ENCODE assay signal across 7 mouse cellular contexts in the genomic region with DNA sequence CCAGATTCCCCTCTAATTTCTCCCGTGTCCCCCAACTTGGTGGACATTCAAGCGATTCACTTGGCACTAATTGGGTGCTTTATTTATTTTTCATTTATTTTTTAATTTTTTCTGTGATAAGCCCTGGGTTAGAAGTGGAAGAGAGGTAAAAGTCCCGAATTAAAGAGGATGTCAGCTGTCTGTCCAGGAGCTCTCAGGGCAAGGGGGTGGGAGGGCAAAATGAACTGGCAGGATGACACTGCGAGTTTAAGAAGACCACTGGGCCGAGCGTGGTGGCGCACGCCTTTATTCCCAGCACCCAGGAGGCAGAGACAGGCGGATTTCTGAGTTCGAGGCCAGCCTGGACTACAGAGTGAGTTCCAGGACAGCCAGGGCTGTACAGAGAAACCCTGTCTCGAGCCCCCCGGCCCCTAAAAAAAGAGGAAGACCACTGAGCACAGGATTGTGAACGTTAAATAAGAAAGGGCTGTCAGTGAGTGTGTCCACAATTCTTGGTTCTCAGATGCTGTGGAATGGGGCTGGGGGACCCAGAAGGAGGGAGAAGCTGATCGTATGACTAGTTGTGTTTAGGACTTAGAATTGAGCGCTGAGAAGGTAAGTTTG. TPM values are rescaled to one million over a fixed set of nuclear protein-coding genes. Genes with fewer than 3 reads are reported as not detected.
DNase-seq lines count a peak whose midpoint lies in the region; ATAC-seq and TF ChIP-seq lines count a peak whose summit lies in the region.

No protein-coding gene starts in this region.

- H3K36me3 ChIP-seq in lung, embryonic 14.5 days (ENCODE audit: insufficient read depth) = no peaks in the 10 kb centered on the region
- no peaks in the 10 kb centered on the region; the same call in 1 of the 2 replicates for H3K36me3 ChIP-seq in intestine, postnatal 0 days (ENCODE audit: control insufficient read depth, insufficient read depth)

- peaks cover 12% of the 10 kb centered on the region for H3K4me1 ChIP-seq in lung, embryonic 14.5 days (ENCODE audit: insufficient read depth)
- H3K4me1 ChIP-seq in embryonic fibroblast, embryonic 13.5 days (ENCODE audit: control insufficient read depth, insufficient read depth, low read length) = no peaks in the 10 kb centered on the region
- H3K4me1 ChIP-seq in intestine, postnatal 0 days (replicated peaks; ENCODE audit: control insufficient read depth, insufficient read depth, low read length) = peaks cover 5% of the 10 kb centered on the region
- peaks cover 21% of the 10 kb centered on the region for H3K4me1 ChIP-seq in olfactory bulb, adult 2 months (ENCODE audit: control insufficient read depth, insufficient read depth, low read length)

- H3K27ac ChIP-seq in lung, embryonic 14.5 days (ENCODE audit: low read depth) = peak overlapping the region; percentile 99
- peak overlapping the region; percentile 96 for H3K27ac ChIP-seq in embryonic fibroblast, embryonic 13.5 days (ENCODE audit: insufficient read depth, low read length)
- peak overlapping the region; percentile 98 for H3K27ac ChIP-seq in intestine, postnatal 0 days (ENCODE audit: low read depth, low read length)
- H3K27ac ChIP-seq in olfactory bulb, adult 2 months (ENCODE audit: insufficient read depth, low read depth, low read length) = peak overlapping the region; percentile 100

- no peak for DNase-seq in lung, embryonic 14.5 days
- DNase-seq in lung, postnatal 4 days = no peak
- DNase-seq in left cerebral cortex, postnatal 36 days (ENCODE audit: low spot score in 2 of 2) = no peak
- no peak for DNase-seq in thymus, postnatal 0 days (ENCODE audit: low spot score)

- no peak for TF ChIP-seq POLR2A in embryonic fibroblast, embryonic 13.5 days (IDR thresholded peaks at IDR 0.05; ENCODE audit: low read depth, low read length)
- TF ChIP-seq POLR2A in olfactory bulb, adult 2 months (IDR thresholded peaks at IDR 0.05; ENCODE audit: insufficient read depth, low read depth, low read length) = no peak

- intact Hi-C loops in left cerebral cortex, postnatal 36 days (cut with DNase I) = loop anchor here (5.0 kb wide), 1 partner anchor 55 kb away; no protein-coding TSS in a partner anchor

- ATAC-seq in lung, embryonic 14.5 days (ENCODE audit: insufficient read depth) = no peak
- ATAC-seq in intestine, postnatal 0 days = no peak

- H3K9me3 ChIP-seq in lung, embryonic 14.5 days (ENCODE audit: low read depth, low read length) = no peaks in the 10 kb centered on the region
- H3K9me3 ChIP-seq in intestine, postnatal 0 days (ENCODE audit: control insufficient read depth) = no peaks in the 10 kb centered on the region

- peak overlapping the region; percentile 53 for H3K4me3 ChIP-seq in lung, embryonic 14.5 days (ENCODE audit: low read depth, low read length)
- H3K4me3 ChIP-seq in embryonic fibroblast, embryonic 13.5 days (ENCODE audit: insufficient read depth, low read length) = peak overlapping the region; percentile 41; the same call in 1 of the 2 replicates
- H3K4me3 ChIP-seq in intestine, postnatal 0 days (ENCODE audit: low read depth, low read length) = peak overlapping the region; percentile 45
- peak overlapping the region; percentile 99 for H3K4me3 ChIP-seq in olfactory bulb, adult 2 months (ENCODE audit: insufficient read depth, low read depth, low read length)

- H3K4me2 ChIP-seq in lung, embryonic 14.5 days = peak overlapping the region; percentile 66
- peak overlapping the region; percentile 65 for H3K4me2 ChIP-seq in intestine, postnatal 0 days (replicated peaks; ENCODE audit: low read depth)

- 52% methylated on average over 15 of the region's 15 CpGs for WGBS in lung, embryonic 14.5 days
- WGBS in intestine, postnatal 0 days = 57% methylated on average over 15 of the region's 15 CpGs
- WGBS in olfactory bulb, adult 2 months = 45% methylated on average over 15 of the region's 15 CpGs

- H3K27me3 ChIP-seq in lung, embryonic 14.5 days (ENCODE audit: insufficient read depth, low read length) = no peaks in the 10 kb centered on the region
- no peaks in the 10 kb centered on the region for H3K27me3 ChIP-seq in intestine, postnatal 0 days (replicated peaks; ENCODE audit: control insufficient read depth, insufficient read depth, low read length)

- H3K9ac ChIP-seq in lung, embryonic 14.5 days = no peak overlapping the region
- H3K9ac ChIP-seq in intestine, postnatal 0 days (ENCODE audit: low read depth, low read length) = no peak overlapping the region; the same call in 1 of the 2 replicates

- TF ChIP-seq CTCF in lung, embryonic 14.5 days (IDR thresholded peaks at IDR 0.05; ENCODE audit: low read depth) = no peak
- TF ChIP-seq CTCF in embryonic fibroblast, embryonic 13.5 days (IDR thresholded peaks at IDR 0.05; ENCODE audit: borderline replicate concordance, insufficient read depth, low read length) = no peak
- no peak for TF ChIP-seq CTCF in intestine, postnatal 0 days (IDR thresholded peaks at IDR 0.05; ENCODE audit: low read depth)
- TF ChIP-seq CTCF in olfactory bulb, adult 2 months (IDR thresholded peaks at IDR 0.05; ENCODE audit: insufficient read depth, low read depth, low read length) = no peak

RNA-seq across cellular contexts. Expression of a gene that starts 3.8 kb away (rescaled TPM):
- 99.4 and 102 TPM in 2 replicates for polyA plus RNA-seq in lung, embryonic 14.5 days (2014; fragmentation: Nextera tagmentation; extraction: Ambion mirVana)
- polyA plus RNA-seq in embryonic fibroblast, embryonic 13.5 days (2011; ENCODE audit: insufficient read length, low read depth, missing spikeins) = 58.6 and 78.6 TPM in 2 replicates
- polyA plus RNA-seq in intestine, postnatal 0 days (2015; fragmentation: Nextera tagmentation; extraction: Ambion mirVana) = 48.9 and 52.4 TPM in 2 replicates
- polyA plus RNA-seq in olfactory bulb, adult 2 months (2012; ENCODE audit: insufficient read depth, insufficient read length, low replicate concordance, missing spikeins) = not detected in 2 replicates
- total RNA-seq in left cerebral cortex, postnatal 36 days (2021) = 10 to 100 TPM; 23.0 to 25.2 TPM
- 55.5 and 56.1 TPM in 2 replicates for polyA plus RNA-seq in thymus, postnatal 0 days (2015; fragmentation: Nextera tagmentation; extraction: Ambion mirVana)

RNA-seq across cellular contexts. Expression of a gene that starts 12.5 kb away (rescaled TPM):
- polyA plus RNA-seq in lung, embryonic 14.5 days (2014; fragmentation: Nextera tagmentation; extraction: Ambion mirVana) = 3.1 and 3.5 TPM in 2 replicates
- 1.1 TPM in 1 of 2 replicates, not detected in the other for polyA plus RNA-seq in embryonic fibroblast, embryonic 13.5 days (2011; ENCODE audit: insufficient read length, low read depth, missing spikeins)
- 3.8 and 4.3 TPM in 2 replicates for polyA plus RNA-seq in intestine, postnatal 0 days (2015; fragmentation: Nextera tagmentation; extraction: Ambion mirVana)
- polyA plus RNA-seq in olfactory bulb, adult 2 months (2012; ENCODE audit: insufficient read depth, insufficient read length, low replicate concordance, missing spikeins) = not detected in 2 replicates
- total RNA-seq in left cerebral cortex, postnatal 36 days (2021) = 1 to 10 TPM; 2.6 to 5.1 TPM
- 5.6 and 6.1 TPM in 2 replicates for polyA plus RNA-seq in thymus, postnatal 0 days (2015; fragmentation: Nextera tagmentation; extraction: Ambion mirVana)

RNA-seq across cellular contexts. Expression of a gene that starts 21.7 kb away (rescaled TPM):
- polyA plus RNA-seq in lung, embryonic 14.5 days (2014; fragmentation: Nextera tagmentation; extraction: Ambion mirVana) = 0.42 and 0.43 TPM in 2 replicates
- not detected in 2 replicates for polyA plus RNA-seq in embryonic fibroblast, embryonic 13.5 days (2011; ENCODE audit: insufficient read length, low read depth, missing spikeins)
- polyA plus RNA-seq in intestine, postnatal 0 days (2015; fragmentation: Nextera tagmentation; extraction: Ambion mirVana) = 217 and 244 TPM in 2 replicates
- not detected in 2 replicates for polyA plus RNA-seq in olfactory bulb, adult 2 months (2012; ENCODE audit: insufficient read depth, insufficient read length, low replicate concordance, missing spikeins)
- 1 to 10 TPM in 1 of 2 experiments, under 1 TPM in 1; 0.39 to 1.1 TPM for total RNA-seq in left cerebral cortex, postnatal 36 days (2021)
- polyA plus RNA-seq in thymus, postnatal 0 days (2015; fragmentation: Nextera tagmentation; extraction: Ambion mirVana) = 0.29 and 0.30 TPM in 2 replicates

RNA-seq across cellular contexts. Expression of a gene that starts 25.6 kb away (rescaled TPM):
- 0.62 and 0.63 TPM in 2 replicates for polyA plus RNA-seq in lung, embryonic 14.5 days (2014; fragmentation: Nextera tagmentation; extraction: Ambion mirVana)
- 3.6 and 3.7 TPM in 2 replicates for polyA plus RNA-seq in embryonic fibroblast, embryonic 13.5 days (2011; ENCODE audit: insufficient read length, low read depth, missing spikeins)
- 0.25 and 0.33 TPM in 2 replicates for polyA plus RNA-seq in intestine, postnatal 0 days (2015; fragmentation: Nextera tagmentation; extraction: Ambion mirVana)
- not detected in 2 replicates for polyA plus RNA-seq in olfactory bulb, adult 2 months (2012; ENCODE audit: insufficient read depth, insufficient read length, low replicate concordance, missing spikeins)
- total RNA-seq in left cerebral cortex, postnatal 36 days (2021) = 1 to 10 TPM; 1.3 TPM
- 0.20 and 0.33 TPM in 2 replicates for polyA plus RNA-seq in thymus, postnatal 0 days (2015; fragmentation: Nextera tagmentation; extraction: Ambion mirVana)

Comparison
In these comparisons a context has a peak if more than half of its experiments do, and no peak if none do; other contexts are left out.
1. H3K4me3 ChIP-seq: peak in every context shown above with its lines; median percentile 99 in olfactory bulb, adult 2 months; 53 in lung, embryonic 14.5 days; 45 in intestine, postnatal 0 days; 41 in embryonic fibroblast, embryonic 13.5 days.